Mouse (Mus musculus): Measurements from ENCODE around the gene AU015836. TPM values are rescaled to one million over a fixed set of nuclear protein-coding genes. Genes with fewer than 3 reads are reported as not detected.
A peak's percentile ranks its signal among the peaks of the same experiment; 100 is the strongest.

The AU015836 gene
- polyA plus RNA-seq, 1 experiment from 2014 or later = 0.06 TPM

- no peaks in the 10 kb centered on the region for H3K27me3 ChIP-seq (ENCODE audit: control insufficient read depth, insufficient read depth, low read length)
Observed at GRCm38 (mm10) chrX:94011656-94012173, 43.3 kb downstream of the AU015836 start.

GRCm38 (mm10) chrX:94012479-94013167 lies 44.2 kb downstream of the AU015836 start:
- TF ChIP-seq EP300 (optimal IDR thresholded peaks at IDR 0.05) = no peak
- no peak for TF ChIP-seq CTCF (IDR thresholded peaks at IDR 0.05; ENCODE audit: low read depth)
- no peaks in the 10 kb centered on the region for H3K36me3 ChIP-seq (ENCODE audit: control insufficient read depth, insufficient read depth, low read length)
- H3K4me2 ChIP-seq (replicated peaks; ENCODE audit: low read depth) = peak overlapping the region; percentile 11; the same call in 1 of the 2 replicates
- H3K9me3 ChIP-seq (ENCODE audit: control insufficient read depth, low read length) = no peaks in the 10 kb centered on the region
- no peaks in the 10 kb centered on the region for H3K4me1 ChIP-seq (replicated peaks; ENCODE audit: control insufficient read depth, insufficient read depth)
- ATAC-seq (ENCODE audit: low FRiP score, low TSS enrichment) (0 out of 2 replicates have a peak, but pooled peaks have one; percentile 59), DNase-seq (ENCODE audit: low spot score) (peak; percentile 23)
- H3K27me3 ChIP-seq (ENCODE audit: control insufficient read depth, insufficient read depth, low read length) = no peaks in the 10 kb centered on the region
- H3K27ac ChIP-seq (replicated peaks) = no peak overlapping the region
- no peak overlapping the region for H3K4me3 ChIP-seq (ENCODE audit: low read depth, low read length)
- no peak overlapping the region for H3K9ac ChIP-seq (ENCODE audit: low read length)
- WGBS = 23% methylated on average over 12 of the region's 12 CpGs

More at GRCm38 (mm10) chrX:94011656-94012173, 43.3 kb downstream of the AU015836 start:
- Histone ChIP-seq H3K4me3 (ENCODE audit: low read depth, low read length) (no peak overlapping the region), H3K4me2 (replicated peaks; ENCODE audit: low read depth) (no peak overlapping the region), H3K9ac (ENCODE audit: low read length) (no peak overlapping the region), H3K36me3 (ENCODE audit: control insufficient read depth, insufficient read depth, low read length) (no peaks in the 10 kb centered on the region), H3K9me3 (ENCODE audit: control insufficient read depth, low read length) (no peaks in the 10 kb centered on the region), H3K27ac (replicated peaks) (0 out of 2 replicates have a peak overlapping the region, but pooled peaks have one; percentile 13), H3K4me1 (replicated peaks; ENCODE audit: control insufficient read depth, insufficient read depth) (no peaks in the 10 kb centered on the region)
- WGBS = 51% methylated on average over 7 of the region's 7 CpGs
- DNase-seq (ENCODE audit: low spot score) (no peak), ATAC-seq (ENCODE audit: low FRiP score, low TSS enrichment) (no peak)
- TF ChIP-seq EP300 (optimal IDR thresholded peaks at IDR 0.05) (no peak), CTCF (IDR thresholded peaks at IDR 0.05; ENCODE audit: low read depth) (no peak)

- Histone ChIP-seq H3K4me3 (ENCODE audit: low read depth, low read length) (no peak overlapping the region), H3K36me3 (ENCODE audit: control insufficient read depth, insufficient read depth, low read length) (no peaks in the 10 kb centered on the region), H3K9me3 (ENCODE audit: control insufficient read depth, low read length) (no peaks in the 10 kb centered on the region), H3K27me3 (ENCODE audit: control insufficient read depth, insufficient read depth, low read length) (no peaks in the 10 kb centered on the region), H3K27ac (replicated peaks) (no peak overlapping the region), H3K9ac (ENCODE audit: low read length) (no peak overlapping the region), H3K4me1 (replicated peaks; ENCODE audit: control insufficient read depth, insufficient read depth) (no peaks in the 10 kb centered on the region), H3K4me2 (replicated peaks; ENCODE audit: low read depth) (no peak overlapping the region)
- ATAC-seq (ENCODE audit: low FRiP score, low TSS enrichment) (no peak), DNase-seq (ENCODE audit: low spot score) (no peak)
- 44% methylated on average over 1 of the region's 1 CpGs for WGBS
- TF ChIP-seq CTCF (IDR thresholded peaks at IDR 0.05; ENCODE audit: low read depth) = no peak
- TF ChIP-seq EP300 (optimal IDR thresholded peaks at IDR 0.05) = no peak
Observed at GRCm38 (mm10) chrX:94016891-94017290, 48.4 kb downstream of the AU015836 start.

- DNase-seq (ENCODE audit: low spot score) (no peak), ATAC-seq (ENCODE audit: low FRiP score, low TSS enrichment) (no peak)
- WGBS = 51% methylated on average over 5 of the region's 5 CpGs
- no peaks in the 10 kb centered on the region for H3K4me1 ChIP-seq (replicated peaks; ENCODE audit: control insufficient read depth, insufficient read depth)
- no peak overlapping the region for H3K9ac ChIP-seq (ENCODE audit: low read length)
- no peak overlapping the region for H3K4me3 ChIP-seq (ENCODE audit: low read depth, low read length)
- H3K27me3 ChIP-seq (ENCODE audit: control insufficient read depth, insufficient read depth, low read length) = no peaks in the 10 kb centered on the region
- TF ChIP-seq CTCF (IDR thresholded peaks at IDR 0.05; ENCODE audit: low read depth) = no peak
- TF ChIP-seq EP300 (optimal IDR thresholded peaks at IDR 0.05) = no peak
- H3K27ac ChIP-seq (replicated peaks) = no peak overlapping the region
- no peaks in the 10 kb centered on the region for H3K9me3 ChIP-seq (ENCODE audit: control insufficient read depth, low read length)
- H3K4me2 ChIP-seq (replicated peaks; ENCODE audit: low read depth) = no peak overlapping the region
- H3K36me3 ChIP-seq (ENCODE audit: control insufficient read depth, insufficient read depth, low read length) = no peaks in the 10 kb centered on the region
Observed at GRCm38 (mm10) chrX:94022264-94022874, 53.9 kb downstream of the AU015836 start.

Other genes starting within 250 kb of the AU015836 start
- 34.5 and 35.7 TPM in 2 replicates for gene Pdk3, start 136.5 kb upstream of the AU015836 start, polyA plus RNA-seq (2015; fragmentation: Nextera tagmentation; extraction: Ambion mirVana)
- gene Zfx, start 155.0 kb downstream of the AU015836 start, polyA plus RNA-seq (2015; fragmentation: Nextera tagmentation; extraction: Ambion mirVana) = 11.8 and 12.7 TPM in 2 replicates
- gene Eif2s3x, start 244.2 kb downstream of the AU015836 start, polyA plus RNA-seq (2015; fragmentation: Nextera tagmentation; extraction: Ambion mirVana) = 37.0 and 38.8 TPM in 2 replicates